Mouse (Mus musculus): ENCODE measurements around the gene Apobec3.

The Apobec3 gene

DNA sequence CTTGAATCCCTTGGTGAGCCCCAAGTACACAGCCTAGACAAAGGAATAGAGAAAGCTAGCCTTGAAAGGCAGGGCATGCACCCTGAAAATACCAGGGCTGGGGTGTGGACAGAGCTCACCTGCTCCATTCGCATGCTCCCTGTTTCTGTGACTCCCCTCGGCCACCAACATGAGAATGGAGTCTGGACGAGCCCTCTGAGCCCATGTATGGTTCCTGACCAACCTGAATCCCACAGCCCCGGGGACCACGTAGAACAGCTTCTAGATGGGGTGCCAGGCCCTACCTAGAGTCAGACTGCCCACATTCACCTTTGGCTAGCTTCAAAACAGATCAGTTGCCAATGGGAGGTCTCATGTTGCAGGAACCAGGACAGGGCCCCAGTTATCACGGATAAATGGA is 59.8 kb downstream of the Apobec3 start:
- no peak for DNase-seq (ENCODE audit: low spot score)

DNA sequence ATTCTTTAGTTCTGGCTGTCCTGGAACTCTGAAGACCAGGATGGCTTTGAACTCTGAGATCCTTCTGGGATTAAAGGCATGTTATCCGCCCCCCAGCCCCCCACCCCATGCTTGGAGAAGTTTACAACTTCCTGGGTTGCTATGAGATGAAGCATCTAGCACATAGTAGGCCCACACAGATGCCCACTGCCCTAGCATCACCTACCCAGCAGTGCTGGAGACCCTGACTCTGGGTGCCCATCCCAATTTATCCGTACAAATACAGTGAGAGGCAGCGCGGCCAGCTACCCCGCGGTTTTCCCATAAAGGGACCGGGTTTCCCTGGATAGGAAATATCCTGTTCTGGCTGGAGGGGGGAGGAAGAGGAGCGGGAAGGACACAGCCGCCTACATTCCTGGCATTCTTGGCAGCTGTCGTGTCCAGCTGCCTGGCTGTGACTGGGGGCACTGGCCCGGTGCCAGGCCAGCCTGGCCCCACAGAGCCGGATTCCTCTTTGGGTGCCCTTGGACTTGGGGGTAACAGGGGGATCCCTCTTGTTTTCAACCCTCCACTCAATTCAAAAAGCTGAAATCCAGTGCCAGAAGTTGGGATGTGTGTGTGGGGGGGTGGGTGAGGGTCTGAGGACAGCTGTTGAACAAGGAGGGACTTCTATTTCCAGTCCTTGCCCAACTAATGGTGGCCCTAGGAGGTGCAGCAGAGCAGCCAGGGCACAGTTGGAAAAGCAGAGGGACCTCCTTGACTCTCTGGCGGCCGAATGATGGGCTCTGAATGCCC is 60.5 kb downstream of the Apobec3 start:
- no peak for DNase-seq (ENCODE audit: low spot score)

DNA sequence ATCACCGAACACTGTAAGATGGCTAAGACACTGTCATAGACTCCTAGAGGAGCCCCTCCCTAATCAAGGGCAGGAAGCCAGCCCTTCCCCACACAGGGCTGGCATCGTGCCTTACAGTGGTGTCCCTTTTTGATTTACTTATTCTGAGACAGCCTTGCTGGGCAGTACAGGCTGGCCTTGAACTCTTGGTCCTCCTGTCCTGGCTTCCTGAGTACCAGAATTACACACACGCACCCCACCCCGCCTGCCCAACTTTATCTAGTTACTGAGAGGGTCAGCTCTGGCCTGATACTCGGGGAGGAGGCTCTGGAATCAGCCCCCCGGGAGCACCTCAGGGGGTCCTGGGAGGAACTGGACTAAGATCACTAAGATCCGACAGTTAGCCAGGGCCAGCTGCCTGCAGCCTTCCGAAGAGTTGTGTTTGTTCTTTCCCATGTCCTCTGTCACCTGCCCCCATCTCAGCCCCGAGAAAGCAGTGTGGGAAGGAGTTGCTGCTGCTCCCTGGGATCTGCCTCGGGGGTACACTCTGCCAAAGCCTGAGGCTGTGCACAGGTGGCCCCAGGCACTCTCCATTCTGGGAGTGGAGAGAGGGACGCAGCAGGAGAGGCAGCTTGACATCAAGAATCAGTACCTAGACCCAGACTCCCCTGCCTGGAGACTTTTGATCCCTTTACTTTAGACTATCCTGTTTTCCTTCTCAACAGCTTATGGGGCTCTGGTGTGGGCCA is 61.2 kb downstream of the Apobec3 start:
- DNase-seq (ENCODE audit: low spot score): no peak

DNA sequence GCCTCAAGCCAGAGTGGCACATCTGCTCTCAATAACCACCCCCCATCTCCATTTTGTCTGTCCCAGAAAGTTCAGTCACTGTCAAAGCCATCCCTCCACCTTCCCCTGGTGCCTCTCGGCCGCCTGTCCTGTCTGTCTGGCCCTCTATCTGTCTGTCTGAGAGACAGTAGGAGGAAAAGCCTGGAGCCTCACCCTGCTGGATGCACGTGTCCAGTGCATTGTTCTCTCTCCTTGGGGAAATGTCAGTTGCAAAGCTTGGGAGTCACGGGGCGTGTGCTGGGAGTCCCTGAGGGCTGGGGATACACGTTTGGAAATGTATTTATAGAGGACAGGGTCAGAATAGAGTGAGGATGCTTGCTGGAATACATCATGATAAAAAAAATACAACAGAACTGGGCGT is 62.0 kb downstream of the Apobec3 start:
- DNase-seq (ENCODE audit: low spot score): no peak

DNA sequence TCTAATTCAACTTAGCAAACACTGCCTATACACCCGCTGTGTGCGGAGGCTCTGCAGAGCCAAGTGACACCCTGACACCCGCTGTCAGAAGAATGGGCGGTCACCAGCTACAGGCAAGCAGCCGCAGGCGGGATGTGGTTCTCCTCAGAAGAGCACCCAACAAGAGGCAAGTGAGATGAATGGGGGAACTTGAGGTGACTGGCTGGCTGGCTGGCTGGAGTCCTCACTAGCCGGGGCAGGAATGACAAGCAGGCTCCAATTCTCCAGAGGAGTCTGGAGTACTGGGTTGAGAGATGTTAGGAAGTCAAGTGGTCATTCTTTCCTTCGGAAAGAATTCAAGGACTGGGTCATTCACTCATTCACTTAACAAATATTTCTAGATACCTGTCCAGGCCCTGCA is 65.1 kb downstream of the Apobec3 start:
- no peak for DNase-seq (ENCODE audit: low spot score)

DNA sequence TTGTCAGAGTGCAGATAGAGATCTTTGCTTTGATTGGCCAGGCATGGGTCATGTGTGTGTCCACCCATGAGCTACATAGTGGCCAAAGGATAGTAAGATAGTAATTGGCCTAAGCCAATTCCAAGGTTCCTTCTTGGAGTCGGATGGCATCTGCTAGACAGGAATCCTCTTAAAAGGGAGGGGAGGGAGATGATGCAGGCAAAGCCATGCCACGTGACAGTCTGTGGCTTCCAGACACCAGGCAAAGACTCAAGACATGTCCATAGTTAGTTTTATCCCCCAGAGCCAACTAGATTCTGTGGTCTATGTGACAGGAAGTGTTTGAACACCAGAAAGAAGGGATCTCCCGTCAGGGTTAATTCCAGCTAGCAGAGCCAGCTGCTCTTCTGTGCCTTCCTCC is 67.0 kb downstream of the Apobec3 start:
- no peak for DNase-seq (ENCODE audit: low spot score)

DNA sequence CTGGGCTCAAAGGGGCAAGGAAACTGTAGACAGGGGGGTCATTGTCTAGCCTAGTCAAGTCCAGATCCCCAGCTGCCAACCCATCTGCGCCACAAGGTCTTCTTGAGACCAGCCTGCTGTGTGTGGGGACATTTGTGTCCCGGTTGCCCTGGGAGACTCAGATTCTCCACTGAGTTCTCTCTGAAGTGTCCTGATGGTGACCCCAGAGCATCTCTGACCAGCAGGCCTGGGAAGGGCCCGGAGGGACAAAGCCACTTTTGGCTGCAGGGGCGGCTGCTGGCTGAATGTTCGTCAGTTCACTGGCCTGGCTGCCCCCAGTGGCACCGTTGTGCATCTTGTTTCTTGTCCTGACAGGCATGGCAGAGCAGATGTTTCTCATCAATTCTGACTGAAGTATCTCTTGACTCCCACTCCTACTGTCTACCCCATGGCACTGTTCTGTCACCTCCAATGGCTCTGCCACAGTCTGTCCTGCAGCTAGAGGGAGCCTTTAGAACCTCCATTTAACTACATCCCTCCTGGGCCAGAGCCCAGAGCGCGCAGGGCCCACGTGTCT is 70.0 kb downstream of the Apobec3 start:
- DNase-seq (ENCODE audit: low spot score): no peak

DNA sequence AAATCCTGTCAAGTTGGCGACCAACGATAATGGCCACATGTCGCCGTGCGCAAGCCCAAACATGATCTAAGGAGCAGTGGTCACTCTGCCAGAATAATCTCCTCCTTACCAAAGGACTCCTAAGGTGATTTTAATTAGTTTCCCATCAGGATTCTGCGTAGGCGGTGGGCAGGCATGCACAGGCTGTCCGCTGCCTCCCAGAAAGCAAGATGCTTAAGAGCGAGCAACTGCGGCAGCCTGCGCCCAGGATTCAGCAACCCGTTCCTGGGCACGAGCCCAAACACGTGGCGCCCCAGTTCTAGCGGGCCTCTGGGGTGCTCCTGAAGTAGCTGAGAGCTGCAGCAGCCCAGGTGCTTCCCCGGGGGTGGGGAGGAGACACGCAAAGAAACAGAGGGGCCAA is 71.2 kb downstream of the Apobec3 start:
- no peak for DNase-seq (ENCODE audit: low spot score)

DNA sequence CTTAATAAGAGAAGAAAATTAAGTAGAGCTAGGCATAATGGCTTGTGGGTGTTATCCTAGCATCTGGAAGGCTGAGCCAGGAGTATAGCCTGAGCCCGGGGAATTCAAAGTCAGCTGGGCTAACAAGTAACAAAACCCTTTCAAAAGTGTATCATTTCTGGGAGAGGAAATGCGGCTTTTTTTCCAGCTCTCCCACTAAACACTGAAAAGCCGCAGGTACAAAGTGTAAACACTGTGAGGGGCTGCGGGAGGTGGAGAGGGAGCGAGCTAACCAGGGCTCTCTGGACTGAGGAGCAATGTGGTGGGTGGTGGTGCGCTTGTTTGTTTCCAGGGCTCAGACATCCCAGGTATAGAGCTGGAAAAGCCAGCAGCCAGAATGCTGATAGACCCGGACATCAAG is 72.9 kb downstream of the Apobec3 start:
- no peak for DNase-seq (ENCODE audit: low spot score)
